Mouse (Mus musculus): ENCODE data around the gene Suz12. TPM values are rescaled to one million over a fixed set of nuclear protein-coding genes. Genes with fewer than 3 reads are reported as not detected.
A peak's percentile ranks its signal among the peaks of the same experiment; 100 is the strongest.

The Suz12 gene
- total RNA-seq, 2 experiments from 2014 or later = 23.8 to 27.8 TPM

GRCm38 (mm10) chr11:80069815-80070214 is 76.9 kb downstream of the Suz12 start:
- intact Hi-C loops (cut with DNase I) = no loop called here
- DNase-seq = no peak

DNA sequence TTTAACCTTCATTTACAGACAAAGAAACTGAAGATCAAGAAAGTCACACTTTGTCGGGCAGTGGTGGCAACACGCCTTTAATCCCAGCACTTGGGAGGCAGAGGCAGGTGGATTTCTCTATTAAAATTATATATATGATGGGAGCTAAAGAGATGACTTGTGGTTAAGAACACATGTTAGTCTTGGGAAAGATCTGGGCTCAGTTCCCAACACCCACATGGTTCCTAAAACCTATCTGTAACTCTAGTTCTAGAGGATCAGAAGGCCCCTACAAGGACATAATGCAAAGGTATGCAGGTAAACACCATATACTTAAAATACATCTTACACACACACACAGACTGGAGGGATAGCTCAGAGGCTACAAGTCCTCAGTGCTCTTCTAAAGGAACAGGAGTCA is 78.1 kb downstream of the Suz12 start:
- DNase-seq = no peak
- intact Hi-C loops (cut with DNase I) = no loop called here

DNA sequence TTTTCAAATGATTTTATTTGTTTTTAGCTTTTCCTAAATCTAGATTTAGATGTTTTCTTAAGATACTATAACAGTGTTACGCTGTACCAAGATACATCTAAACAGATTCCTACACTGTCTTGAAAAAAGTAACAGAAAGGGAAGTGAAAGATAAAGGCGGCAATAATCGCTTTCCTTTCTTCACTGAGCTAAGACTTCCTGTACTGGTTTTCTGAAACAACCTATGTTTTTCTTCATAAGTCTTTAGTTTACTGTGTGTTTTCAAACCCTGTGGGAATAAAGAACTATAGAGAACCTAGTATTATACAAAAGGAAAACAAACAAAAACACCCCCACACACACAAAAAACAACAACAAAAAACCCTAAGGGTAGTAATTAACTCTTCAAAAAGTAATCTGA is 79.5 kb downstream of the Suz12 start:
- intact Hi-C loops (cut with DNase I) = no loop called here
- no peak for DNase-seq

DNA sequence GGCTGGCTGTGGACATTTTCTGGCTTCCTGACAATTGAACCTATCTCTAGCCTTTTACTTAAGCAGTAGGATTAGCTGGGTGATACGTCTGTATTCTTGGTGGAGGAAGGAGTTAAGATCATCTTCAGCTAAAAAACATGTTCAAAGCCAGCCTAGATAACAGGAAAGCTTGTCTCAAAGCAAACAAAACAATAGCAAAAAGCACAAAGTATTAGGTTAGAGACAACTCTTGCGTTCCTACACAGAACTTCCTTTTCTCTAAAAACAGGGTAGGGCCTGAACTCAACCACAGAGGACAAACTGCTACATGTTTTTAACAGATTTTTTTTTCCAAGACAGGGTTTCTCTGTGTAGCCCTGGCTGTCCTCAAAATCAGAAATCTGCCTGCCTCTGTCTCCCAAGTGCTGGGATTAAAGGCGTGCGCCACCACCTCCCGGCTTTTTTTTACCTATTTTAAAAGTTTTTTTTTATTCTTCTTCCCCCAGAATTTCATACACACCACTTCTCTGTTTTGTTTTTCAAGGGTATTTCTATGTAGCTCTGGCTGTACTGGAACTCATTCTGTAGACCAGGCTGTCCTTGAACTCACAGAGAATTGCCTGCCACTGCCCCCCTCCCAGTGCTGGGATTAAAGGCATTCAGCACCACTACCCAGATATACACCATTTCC is 82.8 kb downstream of the Suz12 start:
- no peak for DNase-seq
- intact Hi-C loops (cut with DNase I) = no loop called here

- intact Hi-C loops (cut with DNase I) = no loop called here
- DNase-seq = no peak
Observed at GRCm38 (mm10) chr11:80077784-80078545, 85.1 kb downstream of the Suz12 start.

DNA sequence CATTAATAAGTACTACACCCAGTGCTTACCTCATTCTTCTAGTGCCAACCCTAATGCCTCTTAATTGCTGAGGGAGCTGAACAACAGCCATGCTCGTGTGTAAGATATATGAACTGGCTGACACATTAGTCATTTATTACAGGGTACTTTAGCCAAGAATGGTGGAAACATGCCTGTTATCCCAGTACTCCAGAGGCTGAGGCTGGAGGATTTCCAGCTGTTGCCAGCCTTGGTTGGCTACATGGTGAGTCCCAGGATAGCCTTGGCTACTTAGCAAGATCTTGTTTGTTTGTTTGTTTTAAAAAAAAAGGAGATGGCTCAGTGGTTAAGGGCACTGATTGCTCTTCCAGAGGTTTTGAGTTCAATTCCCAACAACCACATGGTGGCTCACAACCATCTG is 85.9 kb downstream of the Suz12 start:
- DNase-seq = no peak
- intact Hi-C loops (cut with DNase I) = no loop called here

DNA sequence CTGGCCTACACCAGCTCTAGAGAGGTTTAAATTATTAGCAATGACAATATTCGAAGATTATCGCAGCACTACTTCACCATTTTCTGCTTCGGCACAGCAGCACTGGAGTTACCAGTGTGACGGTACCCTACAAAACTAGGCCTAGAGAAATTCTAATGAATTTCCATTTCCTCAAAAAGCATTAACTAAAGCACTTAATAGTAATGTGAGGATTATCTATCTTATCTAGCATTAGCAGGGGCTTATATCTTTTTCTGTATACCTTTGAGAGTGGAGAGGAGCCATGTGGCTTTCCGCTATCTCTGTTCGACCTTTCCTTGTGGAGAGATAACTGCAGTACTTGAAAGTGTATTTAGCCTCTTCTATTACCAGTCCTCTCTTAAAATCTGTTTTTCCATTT is 86.8 kb downstream of the Suz12 start:
- intact Hi-C loops (cut with DNase I) = no loop called here
- DNase-seq = no peak

DNA sequence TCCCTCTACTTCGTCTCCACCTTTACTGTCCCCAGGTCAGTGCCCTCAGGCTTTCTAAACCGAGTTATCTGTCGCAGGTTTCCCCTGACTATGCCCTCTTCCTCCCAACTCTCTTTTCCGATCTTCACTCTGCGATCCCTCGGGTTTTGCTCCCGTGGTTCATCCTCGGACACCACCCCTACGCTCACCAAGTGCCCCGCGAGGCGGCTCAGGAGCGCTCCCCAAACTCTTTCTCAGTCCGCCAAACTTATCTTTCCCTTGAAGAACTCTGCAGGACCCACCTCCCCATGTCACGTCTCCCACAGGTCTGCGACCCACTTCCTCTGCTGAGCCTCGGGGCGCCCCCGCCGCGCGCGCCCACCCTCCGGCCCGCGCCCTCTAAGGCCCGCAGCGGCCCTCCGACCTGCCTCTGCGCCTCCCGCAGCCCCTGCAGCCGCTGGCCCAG is 87.5 kb downstream of the Suz12 start:
- intact Hi-C loops (cut with DNase I) = no loop called here
- DNase-seq = peak in 1 of 2 experiments; percentile 52

DNA sequence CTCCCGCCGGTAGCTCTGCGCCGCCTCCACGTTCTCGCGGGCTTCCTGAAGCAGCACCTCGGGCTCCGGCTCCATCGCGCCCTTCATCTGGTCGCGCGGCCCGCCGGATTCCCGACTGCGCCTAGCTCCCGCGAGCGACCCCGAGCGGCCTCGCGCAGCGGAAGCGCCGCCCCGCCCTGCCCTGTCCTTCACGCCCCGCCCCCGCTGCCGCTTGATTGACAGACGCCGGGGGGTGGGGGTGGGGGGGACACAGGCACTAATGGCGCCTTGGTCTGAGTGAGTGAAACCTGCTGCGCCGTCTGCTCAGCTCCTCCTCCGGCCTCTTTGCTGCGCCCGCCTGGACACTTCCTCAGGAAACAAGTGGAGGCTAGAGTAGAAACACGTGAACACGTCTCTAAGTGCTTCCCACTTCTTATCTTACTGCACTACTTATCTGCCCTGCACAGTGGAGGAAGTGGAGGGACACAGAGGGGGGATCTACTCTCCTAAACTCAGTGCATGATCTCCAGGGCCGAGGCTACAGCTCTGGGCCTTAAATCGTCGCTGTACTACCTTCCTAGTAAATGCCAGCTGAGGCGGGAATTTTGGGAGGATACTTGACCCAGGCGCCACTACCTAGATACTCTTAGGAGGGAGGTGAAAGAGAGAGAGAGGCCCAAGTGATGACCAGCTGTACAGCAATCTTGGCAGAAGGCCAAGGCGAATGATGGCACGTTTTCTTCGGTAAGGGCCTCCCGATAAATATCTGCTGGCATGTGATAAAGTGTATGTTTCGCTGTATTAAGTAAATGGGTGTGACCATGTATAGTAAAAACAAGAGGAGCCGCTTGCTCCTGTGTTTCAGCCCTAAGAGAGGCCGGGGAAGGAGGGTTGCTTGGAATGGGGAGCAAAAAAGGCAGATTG is 88.2 kb downstream of the Suz12 start, which contains the start of gene Crlf3:
Gene Crlf3 (minus strand): TSS at position 166 of the 903 bp plus-strand sequence.
- peak; percentile 93 to 96 for DNase-seq
- intact Hi-C loops (cut with DNase I) = no loop called here

DNA sequence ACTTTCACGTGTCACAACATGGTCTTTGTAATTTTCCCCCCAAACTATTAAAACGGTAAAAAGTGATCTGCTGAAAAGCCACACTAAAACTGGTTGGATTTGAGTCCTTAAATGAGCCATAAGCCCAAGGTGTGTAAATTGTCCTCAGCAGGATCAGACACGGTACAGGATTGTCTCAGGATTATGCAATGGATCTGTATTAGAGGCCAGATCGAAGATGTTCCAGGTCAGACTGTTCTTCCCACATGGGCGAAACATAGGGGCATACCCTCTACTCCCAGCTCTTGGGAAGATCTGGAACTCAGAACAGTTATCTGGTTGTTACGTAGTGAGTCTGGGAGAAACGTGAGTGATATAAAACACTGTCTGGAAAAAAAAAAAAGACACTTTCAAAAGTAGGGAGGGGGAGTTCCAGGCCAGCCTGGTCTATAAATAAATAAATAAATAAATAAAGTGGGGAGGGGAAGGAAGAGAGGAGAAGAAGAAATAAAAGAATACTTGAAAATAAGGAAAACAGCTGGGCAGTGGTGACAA is 88.9 kb downstream of the Suz12 start:
- intact Hi-C loops (cut with DNase I) = no loop called here
- no peak for DNase-seq

Other genes with a start within 250 kb of the Suz12 start
- 10 to 100 TPM; 20.3 to 24.6 TPM for gene Utp6, start 30.7 kb upstream of the Suz12 start, total RNA-seq (2021)
- gene Crlf3, start 87.9 kb downstream of the Suz12 start, total RNA-seq (2021) = 10 to 100 TPM; 15.5 to 15.6 TPM
- gene Atad5, start 96.3 kb downstream of the Suz12 start, total RNA-seq (2021) = 1 to 10 TPM in 1 of 2 experiments, under 1 TPM in 1; 0.81 to 1.0 TPM
- 10 to 100 TPM; 26.4 to 27.8 TPM for gene Tefm, start 149.1 kb downstream of the Suz12 start, total RNA-seq (2021)
- gene Adap2, start 161.0 kb downstream of the Suz12 start, total RNA-seq (2021) = 10 to 100 TPM; 11.6 to 16.6 TPM
- gene Rnf135, start 190.7 kb downstream of the Suz12 start, total RNA-seq (2021) = 1 to 10 TPM; 5.3 to 5.8 TPM
- gene Rhot1, start 215.9 kb downstream of the Suz12 start, total RNA-seq (2021) = 10 to 100 TPM; 62.5 to 63.0 TPM